Mouse (Mus musculus): Measurements from ENCODE around the gene Ect2l. TPM values are rescaled to one million over a fixed set of nuclear protein-coding genes. Genes with fewer than 3 reads are reported as not detected.

The Ect2l gene
- polyA plus RNA-seq, 1 experiment from 2014 or later = 0.63 TPM

Other genes with a start within 250 kb of the Ect2l start
- gene Abracl, start 187.6 kb downstream of the Ect2l start, polyA plus RNA-seq (2015; fragmentation: Nextera tagmentation; extraction: Ambion mirVana) = 128 and 138 TPM in 2 replicates
- gene Reps1, start 155.0 kb downstream of the Ect2l start, polyA plus RNA-seq (2015; fragmentation: Nextera tagmentation; extraction: Ambion mirVana) = 14.8 and 14.9 TPM in 2 replicates
- gene Ccdc28a, start 24.1 kb upstream of the Ect2l start, polyA plus RNA-seq (2015; fragmentation: Nextera tagmentation; extraction: Ambion mirVana) = 15.8 and 17.1 TPM in 2 replicates
- 11.2 and 11.5 TPM in 2 replicates for gene Nhsl1, start 108.1 kb upstream of the Ect2l start, polyA plus RNA-seq (2015; fragmentation: Nextera tagmentation; extraction: Ambion mirVana)

All from limb, embryonic 15.5 days (tissue).